Mouse (Mus musculus): ENCODE measurements around the gene Cdc42bpb. TPM values are rescaled to one million over a fixed set of nuclear protein-coding genes. Genes with fewer than 3 reads are reported as not detected.

The Cdc42bpb gene
- polyA plus RNA-seq, 1 experiment from 2014 or later, result 6.7 TPM

GRCm38 (mm10) chr12:111320549-111320948 lies 57.0 kb downstream of the Cdc42bpb start:
- Histone ChIP-seq H3K4me3 (replicated peaks) (no peak overlapping the region), H3K27ac (no peak overlapping the region), H3K9me3 (replicated peaks) (no peaks in the 10 kb centered on the region), H3K9ac (no peak overlapping the region), H3K27me3 (no peaks in the 10 kb centered on the region), H3K36me3 (peaks cover 93% of the 10 kb centered on the region), H3K4me1 (replicated peaks) (no peaks in the 10 kb centered on the region), H3K4me2 (no peak overlapping the region)
- ATAC-seq (ENCODE audit: low read depth) (no peak), DNase-seq (no peak)
- WGBS (ENCODE audit: insufficient replicate concordance), result 79% methylated on average over 12 of the region's 12 CpGs

- Histone ChIP-seq H3K27ac (no peak overlapping the region), H3K4me3 (replicated peaks) (no peak overlapping the region), H3K9ac (no peak overlapping the region), H3K4me1 (replicated peaks) (no peaks in the 10 kb centered on the region), H3K27me3 (no peaks in the 10 kb centered on the region), H3K4me2 (no peak overlapping the region), H3K36me3 (peaks cover 90% of the 10 kb centered on the region), H3K9me3 (replicated peaks) (no peaks in the 10 kb centered on the region)
- 90% methylated on average over 9 of the region's 9 CpGs for WGBS (ENCODE audit: insufficient replicate concordance)
- DNase-seq (no peak), ATAC-seq (ENCODE audit: low read depth) (no peak)
Measured at GRCm38 (mm10) chr12:111317694-111318093, 59.8 kb downstream of the Cdc42bpb start.

GRCm38 (mm10) chr12:111314273-111314672 lies 63.2 kb downstream of the Cdc42bpb start:
- ATAC-seq (ENCODE audit: low read depth) (no peak), DNase-seq (no peak)
- WGBS (ENCODE audit: insufficient replicate concordance), result 82% methylated on average over 7 of the region's 7 CpGs
- Histone ChIP-seq H3K36me3 (peaks cover 72% of the 10 kb centered on the region), H3K4me2 (no peak overlapping the region), H3K27me3 (no peaks in the 10 kb centered on the region), H3K9ac (no peak overlapping the region), H3K9me3 (replicated peaks) (no peaks in the 10 kb centered on the region), H3K27ac (no peak overlapping the region), H3K4me3 (replicated peaks) (no peak overlapping the region), H3K4me1 (replicated peaks) (peaks cover 26% of the 10 kb centered on the region)

GRCm38 (mm10) chr12:111311775-111312174 lies 65.7 kb downstream of the Cdc42bpb start:
- Histone ChIP-seq H3K27me3 (no peaks in the 10 kb centered on the region), H3K9me3 (replicated peaks) (no peaks in the 10 kb centered on the region), H3K36me3 (peaks cover 67% of the 10 kb centered on the region), H3K9ac (no peak overlapping the region), H3K27ac (no peak overlapping the region), H3K4me1 (replicated peaks) (peaks cover 26% of the 10 kb centered on the region), H3K4me2 (no peak overlapping the region), H3K4me3 (replicated peaks) (no peak overlapping the region)
- 49% methylated on average over 10 of the region's 10 CpGs for WGBS (ENCODE audit: insufficient replicate concordance)
- DNase-seq (no peak), ATAC-seq (ENCODE audit: low read depth) (peak; percentile 67)

- no peak overlapping the region for H3K4me3 ChIP-seq (replicated peaks)
- peaks cover 65% of the 10 kb centered on the region for H3K36me3 ChIP-seq
- no peak overlapping the region for H3K4me2 ChIP-seq
- H3K27ac ChIP-seq, result no peak overlapping the region
- H3K9me3 ChIP-seq (replicated peaks), result no peaks in the 10 kb centered on the region
- no peak overlapping the region for H3K9ac ChIP-seq
- WGBS (ENCODE audit: insufficient replicate concordance), result 70% methylated on average over 14 of the region's 14 CpGs
- DNase-seq, result no peak
- no peak for ATAC-seq (ENCODE audit: low read depth)
- peaks cover 26% of the 10 kb centered on the region for H3K4me1 ChIP-seq (replicated peaks)
- no peaks in the 10 kb centered on the region for H3K27me3 ChIP-seq
Measured at GRCm38 (mm10) chr12:111309931-111310330, 67.6 kb downstream of the Cdc42bpb start.

GRCm38 (mm10) chr12:111309256-111309655 lies 68.3 kb downstream of the Cdc42bpb start:
- H3K9me3 ChIP-seq (replicated peaks), result no peaks in the 10 kb centered on the region
- no peaks in the 10 kb centered on the region for H3K27me3 ChIP-seq
- 63% methylated on average over 12 of the region's 12 CpGs for WGBS (ENCODE audit: insufficient replicate concordance)
- no peak overlapping the region for H3K27ac ChIP-seq
- H3K9ac ChIP-seq, result no peak overlapping the region
- DNase-seq (no peak), ATAC-seq (ENCODE audit: low read depth) (no peak)
- H3K4me2 ChIP-seq, result no peak overlapping the region
- H3K36me3 ChIP-seq, result peaks cover 67% of the 10 kb centered on the region
- peaks cover 26% of the 10 kb centered on the region for H3K4me1 ChIP-seq (replicated peaks)
- H3K4me3 ChIP-seq (replicated peaks), result no peak overlapping the region

GRCm38 (mm10) chr12:111306821-111307220 lies 70.7 kb downstream of the Cdc42bpb start:
- no peak overlapping the region for H3K4me2 ChIP-seq
- H3K27me3 ChIP-seq, result no peaks in the 10 kb centered on the region
- no peak overlapping the region for H3K9ac ChIP-seq
- H3K9me3 ChIP-seq (replicated peaks), result no peaks in the 10 kb centered on the region
- peaks cover 76% of the 10 kb centered on the region for H3K36me3 ChIP-seq
- no peak for DNase-seq
- no peak overlapping the region for H3K27ac ChIP-seq
- H3K4me3 ChIP-seq (replicated peaks), result no peak overlapping the region
- no peak for ATAC-seq (ENCODE audit: low read depth)
- peaks cover 22% of the 10 kb centered on the region for H3K4me1 ChIP-seq (replicated peaks)
- whole genome bisulfite sequencing (ENCODE audit: insufficient replicate concordance), result 71% methylated on average over 8 of the region's 8 CpGs

- H3K36me3 ChIP-seq, result peaks cover 83% of the 10 kb centered on the region
Measured at GRCm38 (mm10) chr12:111303702-111304337, 73.7 kb downstream of the Cdc42bpb start.

GRCm38 (mm10) chr12:111302018-111302345 lies 75.5 kb downstream of the Cdc42bpb start:
- Histone ChIP-seq H3K4me1 (replicated peaks) (no peaks in the 10 kb centered on the region), H3K27me3 (no peaks in the 10 kb centered on the region), H3K9me3 (replicated peaks) (no peaks in the 10 kb centered on the region), H3K4me2 (no peak overlapping the region), H3K9ac (no peak overlapping the region), H3K4me3 (replicated peaks) (no peak overlapping the region), H3K36me3 (peaks cover 81% of the 10 kb centered on the region), H3K27ac (no peak overlapping the region)
- ATAC-seq (ENCODE audit: low read depth) (no peak), DNase-seq (no peak)
- WGBS (ENCODE audit: insufficient replicate concordance), result 72% methylated on average over 14 of the region's 14 CpGs

More at GRCm38 (mm10) chr12:111303702-111304337, 73.7 kb downstream of the Cdc42bpb start:
- no peak overlapping the region for H3K9ac ChIP-seq
- H3K27me3 ChIP-seq, result no peaks in the 10 kb centered on the region
- H3K9me3 ChIP-seq (replicated peaks), result no peaks in the 10 kb centered on the region
- DNase-seq, result no peak
- 81% methylated on average over 8 of the region's 8 CpGs for WGBS (ENCODE audit: insufficient replicate concordance)
- H3K4me3 ChIP-seq (replicated peaks), result no peak overlapping the region
- ATAC-seq (ENCODE audit: low read depth), result no peak
- no peak overlapping the region for H3K27ac ChIP-seq
- H3K4me2 ChIP-seq, result no peak overlapping the region
- no peaks in the 10 kb centered on the region for H3K4me1 ChIP-seq (replicated peaks)

GRCm38 (mm10) chr12:111301322-111302017 lies 76.0 kb downstream of the Cdc42bpb start:
- Histone ChIP-seq H3K9ac (no peak overlapping the region), H3K27ac (no peak overlapping the region), H3K4me2 (no peak overlapping the region), H3K4me1 (replicated peaks) (no peaks in the 10 kb centered on the region), H3K4me3 (replicated peaks) (no peak overlapping the region), H3K36me3 (peaks cover 82% of the 10 kb centered on the region), H3K27me3 (no peaks in the 10 kb centered on the region), H3K9me3 (replicated peaks) (no peaks in the 10 kb centered on the region)
- DNase-seq, result no peak
- 79% methylated on average over 27 of the region's 27 CpGs for WGBS (ENCODE audit: insufficient replicate concordance)
- no peak for ATAC-seq (ENCODE audit: low read depth)

GRCm38 (mm10) chr12:111293025-111293424 lies 84.5 kb downstream of the Cdc42bpb start:
- no peaks in the 10 kb centered on the region for H3K4me1 ChIP-seq (replicated peaks)
- WGBS (ENCODE audit: insufficient replicate concordance), result 74% methylated on average over 12 of the region's 12 CpGs
- ATAC-seq (ENCODE audit: low read depth) (no peak), DNase-seq (no peak)
- H3K27ac ChIP-seq, result no peak overlapping the region
- no peak overlapping the region for H3K4me3 ChIP-seq (replicated peaks)
- no peaks in the 10 kb centered on the region for H3K9me3 ChIP-seq (replicated peaks)
- peaks cover 53% of the 10 kb centered on the region for H3K36me3 ChIP-seq
- no peak overlapping the region for H3K9ac ChIP-seq
- 0 out of 2 replicates have a peak, but pooled peaks cover 6% of the 10 kb centered on the region for H3K27me3 ChIP-seq
- no peak overlapping the region for H3K4me2 ChIP-seq

- DNase-seq (no peak), ATAC-seq (ENCODE audit: low read depth) (no peak)
- Histone ChIP-seq H3K9ac (no peak overlapping the region), H3K4me1 (replicated peaks) (0 out of 2 replicates have a peak, but pooled peaks cover 3% of the 10 kb centered on the region), H3K4me3 (replicated peaks) (no peak overlapping the region), H3K36me3 (no peaks in the 10 kb centered on the region), H3K27me3 (peaks cover 2% of the 10 kb centered on the region; the same call in 1 of the 2 replicates), H3K27ac (no peak overlapping the region), H3K9me3 (replicated peaks) (no peaks in the 10 kb centered on the region), H3K4me2 (peak overlapping the region; percentile 1; the same call in 1 of the 2 replicates)
- 27% methylated on average over 10 of the region's 10 CpGs for whole genome bisulfite sequencing (ENCODE audit: insufficient replicate concordance)
Measured at GRCm38 (mm10) chr12:111284532-111284931, 93.0 kb downstream of the Cdc42bpb start.

Data from liver, embryonic 13.5 days (tissue).